Mouse (Mus musculus) lung, embryonic 14.5 days (tissue): ENCODE measurements around the gene Gm2115. TPM values are rescaled to one million over a fixed set of nuclear protein-coding genes. Genes with fewer than 3 reads are reported as not detected.

Experiments used
- ATAC-seq: fragments of 200-750 bp; cut with Nextera tagmentation; 2 replicates; pipeline ENCODE4 v1.8.0; 2017; ENCODE audit warnings: mild to moderate bottlenecking, moderate TSS enrichment, moderate library complexity; ENCODE audit not compliant: insufficient read depth
- DNase-seq: peaks from one replicate; pipeline ENCODE4 v3.0.0-alpha.2; 2015
- H3K27ac ChIP-seq: fragments of 300-500 bp; sonication (generic); 2 replicates; pipeline ENCODE4 v1.5.1; 2014; ENCODE audit warnings: low read depth, mild to moderate bottlenecking, moderate library complexity
- H3K27me3 ChIP-seq: fragments of 300-500 bp; sonication (generic); 2 replicates; pipeline ENCODE4 v1.6.1; 2014; ENCODE audit warnings: low read length, control low read depth; ENCODE audit not compliant: insufficient read depth
- H3K36me3 ChIP-seq: fragments of 300-500 bp; sonication (generic); 2 replicates; pipeline ENCODE4 v1.6.1; 2014; ENCODE audit warnings: control low read depth; ENCODE audit not compliant: insufficient read depth
- H3K4me1 ChIP-seq: fragments of 300-500 bp; sonication (generic); 2 replicates; pipeline ENCODE4 v1.6.1; 2014; ENCODE audit warnings: antibody characterized with exemption, control low read depth; ENCODE audit not compliant: insufficient read depth
- H3K4me2 ChIP-seq: fragments of 300-500 bp; sonication (generic); 2 replicates; pipeline ENCODE4 v1.6.1; 2014; ENCODE audit warnings: mild to moderate bottlenecking
- H3K4me3 ChIP-seq: fragments of 300-500 bp; sonication (generic); 2 replicates; pipeline ENCODE4 v1.5.1; 2014; ENCODE audit warnings: low read depth, low read length
- H3K9ac ChIP-seq: fragments of 300-500 bp; sonication (generic); 2 replicates; pipeline ENCODE4 v1.6.1; 2014
- H3K9me3 ChIP-seq: fragments of 300-500 bp; sonication (generic); 2 replicates; pipeline ENCODE4 v1.6.1; 2016; ENCODE audit warnings: low read depth, low read length, control low read depth
- CTCF ChIP-seq: IDR thresholded peaks from 2 replicates; pipeline ENCODE4 v1.5.1; 2016; ENCODE audit warnings: antibody characterized with exemption, low read depth
- WGBS: fragments of 180-500 bp; shearing (Covaris S2); extraction: QIAGEN DNeasy Blood & Tissue Kit; methylation state at CpG from one replicate; pipeline ENCODE4 v1.1.7; 2014; 5-methylcytosine and 5-hydroxymethylcytosine counted together
- polyA plus RNA-seq: library from polyadenylated mRNA; unstranded; fragments of >200 nt; fragmentation: Nextera tagmentation; extraction: Ambion mirVana; gene quantifications from 2 replicates; pipeline ENCODE4 v1.2.1, GENCODE M21; 2014

The Gm2115 gene
- polyA plus RNA-seq, 1 experiment from 2014 or later: 6.3 TPM

DNA sequence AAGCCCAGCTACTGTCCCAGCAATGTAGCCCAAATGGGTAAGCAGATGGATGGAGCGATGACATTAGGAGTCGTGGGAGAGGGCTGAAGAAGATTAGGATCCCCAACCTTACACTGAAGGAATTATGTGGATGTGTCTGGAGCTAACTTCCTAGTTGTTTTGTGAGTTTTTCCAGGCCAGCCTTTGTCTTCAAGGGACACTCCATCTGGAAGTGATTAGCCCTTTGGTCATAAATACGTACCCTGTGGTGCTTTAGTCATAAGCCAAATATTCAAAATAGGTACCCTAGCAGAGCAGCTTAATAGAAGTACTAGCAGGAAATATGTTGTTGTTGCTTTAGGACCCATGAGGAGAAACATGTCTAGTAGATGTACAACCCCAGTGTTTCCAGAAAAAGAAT lies 28.6 kb downstream of the Gm2115 start:
- Histone ChIP-seq H3K4me2 (no peak overlapping the region), H3K9me3 (no peaks in the 10 kb centered on the region), H3K4me1 (no peaks in the 10 kb centered on the region), H3K36me3 (no peaks in the 10 kb centered on the region), H3K27ac (no peak overlapping the region), H3K4me3 (no peak overlapping the region), H3K27me3 (no peaks in the 10 kb centered on the region), H3K9ac (no peak overlapping the region)
- no peak for TF ChIP-seq CTCF
- ATAC-seq: no peak
- DNase-seq: no peak
- WGBS: 66% methylated on average over 3 of the region's 3 CpGs

DNA sequence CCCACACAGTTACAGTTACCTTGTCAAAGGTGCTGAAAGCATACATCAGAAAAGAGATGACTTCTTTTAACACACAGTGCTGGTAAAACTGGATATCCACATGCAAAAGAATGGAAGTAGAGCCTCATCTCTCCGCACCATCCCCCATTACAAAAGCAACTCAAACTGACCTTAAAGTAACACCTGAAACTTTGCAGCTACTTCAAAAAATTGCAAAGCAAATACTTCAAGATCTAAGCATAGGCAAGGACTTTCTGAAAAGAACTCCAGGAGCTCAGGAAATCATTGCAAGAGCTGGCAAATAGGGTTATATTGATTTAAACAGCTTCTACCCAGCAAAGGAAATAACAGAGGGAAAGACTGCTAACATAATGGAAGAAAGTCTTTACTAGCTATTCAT lies 31.7 kb downstream of the Gm2115 start:
- H3K9ac ChIP-seq: no peak overlapping the region
- no peaks in the 10 kb centered on the region for H3K9me3 ChIP-seq
- ATAC-seq (no peak; the same call in 1 of the 2 replicates), DNase-seq (peak; percentile 58)
- H3K4me2 ChIP-seq: no peak overlapping the region
- H3K36me3 ChIP-seq: no peaks in the 10 kb centered on the region
- TF ChIP-seq CTCF: no peak
- WGBS: 68% methylated on average over 1 of the region's 1 CpGs
- no peaks in the 10 kb centered on the region for H3K4me1 ChIP-seq
- H3K27ac ChIP-seq: peak overlapping the region; percentile 25; the same call in 1 of the 2 replicates
- no peaks in the 10 kb centered on the region for H3K27me3 ChIP-seq
- no peak overlapping the region for H3K4me3 ChIP-seq

GRCm38 (mm10) chr7:84564236-84564635 lies 35.5 kb downstream of the Gm2115 start:
- H3K36me3 ChIP-seq: no peaks in the 10 kb centered on the region
- H3K27me3 ChIP-seq: no peaks in the 10 kb centered on the region
- no peak overlapping the region for H3K27ac ChIP-seq
- H3K4me1 ChIP-seq: no peaks in the 10 kb centered on the region
- H3K4me3 ChIP-seq: no peak overlapping the region
- WGBS: 81% methylated on average over 3 of the region's 3 CpGs
- ATAC-seq (no peak), DNase-seq (no peak)
- H3K9me3 ChIP-seq: no peaks in the 10 kb centered on the region
- H3K4me2 ChIP-seq: no peak overlapping the region
- no peak overlapping the region for H3K9ac ChIP-seq
- no peak for TF ChIP-seq CTCF

DNA sequence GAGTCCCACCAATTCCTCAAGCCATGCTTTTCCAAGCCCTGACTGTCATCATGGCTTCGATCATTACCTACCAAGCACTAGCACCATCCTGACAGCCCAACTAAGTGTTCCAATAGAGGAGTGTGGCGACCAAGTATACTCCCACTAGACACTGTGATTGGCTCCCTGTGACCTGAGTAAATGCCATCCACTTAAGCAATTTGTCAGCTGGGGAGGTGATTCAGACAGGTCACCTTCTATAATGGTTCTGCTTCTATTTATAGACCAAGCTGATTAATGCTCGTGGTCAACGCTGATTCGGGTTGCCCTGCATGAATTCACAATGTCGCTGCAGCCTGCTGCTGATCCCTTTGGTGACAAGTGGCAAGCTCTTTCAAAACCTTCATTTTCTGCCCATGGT lies 37.4 kb downstream of the Gm2115 start:
- no peaks in the 10 kb centered on the region for H3K27me3 ChIP-seq
- ATAC-seq: no peak
- H3K4me2 ChIP-seq: no peak overlapping the region
- TF ChIP-seq CTCF: no peak
- DNase-seq: no peak
- no peak overlapping the region for H3K4me3 ChIP-seq
- H3K36me3 ChIP-seq: no peaks in the 10 kb centered on the region
- no peak overlapping the region for H3K9ac ChIP-seq
- no peaks in the 10 kb centered on the region for H3K9me3 ChIP-seq
- WGBS: 55% methylated on average over 6 of the region's 6 CpGs
- no peaks in the 10 kb centered on the region for H3K4me1 ChIP-seq
- H3K27ac ChIP-seq: no peak overlapping the region

GRCm38 (mm10) chr7:84577034-84577433 lies 48.3 kb downstream of the Gm2115 start:
- Histone ChIP-seq H3K27ac (no peak overlapping the region), H3K9ac (no peak overlapping the region), H3K9me3 (no peaks in the 10 kb centered on the region), H3K36me3 (no peaks in the 10 kb centered on the region), H3K4me3 (no peak overlapping the region), H3K4me2 (no peak overlapping the region), H3K4me1 (no peaks in the 10 kb centered on the region), H3K27me3 (no peaks in the 10 kb centered on the region)
- ATAC-seq (no peak), DNase-seq (no peak)
- WGBS: 79% methylated on average over 2 of the region's 2 CpGs
- no peak for TF ChIP-seq CTCF

- no peak overlapping the region for H3K9ac ChIP-seq
- no peak overlapping the region for H3K4me2 ChIP-seq
- DNase-seq: no peak
- no peak overlapping the region for H3K27ac ChIP-seq
- H3K27me3 ChIP-seq: no peaks in the 10 kb centered on the region
- no peaks in the 10 kb centered on the region for H3K4me1 ChIP-seq
- WGBS: 88% methylated on average over 1 of the region's 1 CpGs
- H3K9me3 ChIP-seq: no peaks in the 10 kb centered on the region
- H3K36me3 ChIP-seq: no peaks in the 10 kb centered on the region
- no peak for TF ChIP-seq CTCF
- H3K4me3 ChIP-seq: no peak overlapping the region
- ATAC-seq: no peak
Observed at GRCm38 (mm10) chr7:84578841-84579240, 50.1 kb downstream of the Gm2115 start.

DNA sequence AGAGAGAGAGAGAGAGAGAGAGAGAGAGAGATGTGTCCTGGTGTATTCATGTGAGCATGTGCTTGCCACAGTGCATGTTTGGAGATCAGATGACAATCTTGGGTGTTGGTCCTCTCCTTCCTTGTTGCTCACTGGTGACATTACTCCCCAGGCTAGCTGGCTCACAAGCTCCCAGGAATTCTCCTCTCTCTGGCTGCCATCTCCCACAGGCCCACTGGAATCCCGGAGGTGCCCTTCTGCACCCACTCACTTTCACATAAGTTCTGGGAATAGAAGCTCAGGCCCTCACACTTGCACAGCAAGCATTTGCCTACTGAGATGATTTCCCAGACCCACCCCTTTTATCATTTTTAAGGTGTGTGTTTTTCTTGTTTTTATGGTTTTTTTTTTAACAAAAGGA lies 51.0 kb downstream of the Gm2115 start:
- Histone ChIP-seq H3K9ac (no peak overlapping the region), H3K4me1 (no peaks in the 10 kb centered on the region), H3K4me3 (no peak overlapping the region), H3K4me2 (no peak overlapping the region), H3K9me3 (no peaks in the 10 kb centered on the region), H3K36me3 (no peaks in the 10 kb centered on the region), H3K27ac (no peak overlapping the region), H3K27me3 (no peaks in the 10 kb centered on the region)
- ATAC-seq (no peak), DNase-seq (no peak)
- TF ChIP-seq CTCF: no peak
- WGBS: 89% methylated on average over 1 of the region's 1 CpGs

- no peak for DNase-seq
- no peak overlapping the region for H3K9ac ChIP-seq
- no peak overlapping the region for H3K4me3 ChIP-seq
- ATAC-seq: no peak
- no peaks in the 10 kb centered on the region for H3K36me3 ChIP-seq
- H3K9me3 ChIP-seq: no peaks in the 10 kb centered on the region
- H3K4me1 ChIP-seq: no peaks in the 10 kb centered on the region
- whole genome bisulfite sequencing: 87% methylated on average over 4 of the region's 4 CpGs
- no peaks in the 10 kb centered on the region for H3K27me3 ChIP-seq
- no peak overlapping the region for H3K27ac ChIP-seq
- no peak overlapping the region for H3K4me2 ChIP-seq
- no peak for TF ChIP-seq CTCF
Observed at GRCm38 (mm10) chr7:84585086-84585485, 56.3 kb downstream of the Gm2115 start.
